20 mouse cellular contexts compared by ENCODE assay signal in genomic region chr3:105040983-105041625, GRCm38 (mm10). TPM values are rescaled to one million over a fixed set of nuclear protein-coding genes. Genes with fewer than 3 reads are reported as not detected.
DNase-seq lines count a peak whose midpoint lies in the region; ATAC-seq lines count a peak whose summit lies in the region.
"Had no signal": no experiment of that assay in that cellular context is flagged by ENCODE, and none has a peak within 500 bp of the region (broad histone marks: within the 10 kb centered on the region; RNA-seq: fewer than 3 reads in every experiment).

No protein-coding gene starts in this region.

- peaks cover 86% of the 10 kb centered on the region for H3K4me1 ChIP-seq in heart, embryonic 13.5 days
- peaks cover 9% of the 10 kb centered on the region for H3K4me1 ChIP-seq in intestine, embryonic 15.5 days (replicated peaks)

- no peak for ATAC-seq in heart, embryonic 13.5 days (ENCODE audit: extremely low read depth, insufficient number of reproducible peaks, low FRiP score, low TSS enrichment)
- ATAC-seq in intestine, embryonic 15.5 days, result peak; percentile 85

- no peaks in the 10 kb centered on the region for H3K9me3 ChIP-seq in heart, embryonic 13.5 days
- no peaks in the 10 kb centered on the region for H3K9me3 ChIP-seq in intestine, embryonic 15.5 days
- H3K9me3 ChIP-seq: hindbrain, embryonic 13.5 days; limb, embryonic 13.5 days had no signal

- H3K9ac ChIP-seq in heart, embryonic 13.5 days, result 0 out of 2 replicates have a peak overlapping the region, but pooled peaks have one; percentile 16
- H3K9ac ChIP-seq in intestine, embryonic 15.5 days, result no peak overlapping the region
- H3K9ac ChIP-seq: hindbrain, embryonic 13.5 days; limb, embryonic 13.5 days had no signal

- no peak overlapping the region for H3K4me2 ChIP-seq in heart, embryonic 13.5 days
- H3K4me2 ChIP-seq in intestine, embryonic 15.5 days (replicated peaks), result no peak overlapping the region
- H3K4me2 ChIP-seq: hindbrain, embryonic 13.5 days; limb, embryonic 13.5 days had no signal

- H3K27me3 ChIP-seq in heart, embryonic 13.5 days (replicated peaks), result no peaks in the 10 kb centered on the region
- no peaks in the 10 kb centered on the region for H3K27me3 ChIP-seq in intestine, embryonic 15.5 days (replicated peaks)
- H3K27me3 ChIP-seq: hindbrain, embryonic 13.5 days; limb, embryonic 13.5 days had no signal

- no peak overlapping the region for H3K27ac ChIP-seq in heart, embryonic 13.5 days (replicated peaks)
- 0 out of 2 replicates have a peak overlapping the region, but pooled peaks have one; percentile 10 for H3K27ac ChIP-seq in intestine, embryonic 15.5 days
- H3K27ac ChIP-seq: hindbrain, embryonic 13.5 days; limb, embryonic 13.5 days had no signal

- no peak overlapping the region for H3K4me3 ChIP-seq in heart, embryonic 13.5 days
- H3K4me3 ChIP-seq in intestine, embryonic 15.5 days (replicated peaks), result no peak overlapping the region
- H3K4me3 ChIP-seq: hindbrain, embryonic 13.5 days; limb, embryonic 13.5 days had no signal

- H3K36me3 ChIP-seq in heart, embryonic 13.5 days, result peaks cover 27% of the 10 kb centered on the region
- H3K36me3 ChIP-seq in intestine, embryonic 15.5 days, result 0 out of 2 replicates have a peak, but pooled peaks cover 8% of the 10 kb centered on the region

- WGBS in heart, embryonic 13.5 days, result 70% methylated on average over 9 of the region's 9 CpGs
- 79% methylated on average over 9 of the region's 9 CpGs for WGBS in intestine, embryonic 15.5 days

- no peak for DNase-seq in heart, adult 11 months
- DNase-seq in right cerebral cortex, adult 18-20 months, result peak; percentile 38
- no peak for DNase-seq in right cerebral cortex, postnatal 14 days
- no peak for DNase-seq in kidney, adult 8-10 months
- no peak for DNase-seq in lung, postnatal 4 days
- DNase-seq: cerebellum, adult 18-20 months; heart, adult 18-20 months; heart, postnatal 10 days; kidney, adult 18-20 months; kidney, postnatal 25 days; lung, adult 18-20 months; thymus, postnatal 25 days had no signal

RNA-seq across cellular contexts. Expression of gene Cttnbp2nl, which starts 11.8 kb away (rescaled TPM):
- polyA plus RNA-seq in heart, embryonic 13.5 days (2015; fragmentation: Nextera tagmentation; extraction: Ambion mirVana), result 24.1 and 26.8 TPM in 2 replicates
- 18.8 and 21.9 TPM in 2 replicates for polyA plus RNA-seq in intestine, embryonic 15.5 days (2015; fragmentation: Nextera tagmentation; extraction: Ambion mirVana)

RNA-seq across cellular contexts. Expression of gene 4930564D02Rik, which starts 25.5 kb away (rescaled TPM):
- polyA plus RNA-seq in heart, embryonic 13.5 days (2015; fragmentation: Nextera tagmentation; extraction: Ambion mirVana), result not detected in 2 replicates
- polyA plus RNA-seq in intestine, embryonic 15.5 days (2015; fragmentation: Nextera tagmentation; extraction: Ambion mirVana), result not detected in 2 replicates
- polyA plus RNA-seq: brain, embryonic 14.5 days; embryonic facial prominence, embryonic 11.5 days; hindbrain, embryonic 13.5 days; limb, embryonic 13.5 days; neural tube, embryonic 11.5 days; spleen, adult 2 months had no signal
